Mouse (Mus musculus): ENCODE data around the gene Lrrk1. TPM values are rescaled to one million over a fixed set of nuclear protein-coding genes. Genes with fewer than 3 reads are reported as not detected.

Lrrk1 gene
- total and polyA plus RNA-seq, 3 experiments: 5.0 to 16.9 (median 13.6) TPM

- dilution Hi-C loops (cut with MboI; ENCODE audit: extremely low pct_ligation_motif_present, extremely low pct_unique_long_range_greater_than_20kb, low sequenced_read_pairs): no loop called here
- no peak overlapping the region for H3K4me2 ChIP-seq (ENCODE audit: insufficient read depth, low read depth, poor library complexity, severe bottlenecking)
- no peak overlapping the region for H3K27ac ChIP-seq (ENCODE audit: insufficient read depth, low read depth)
- peaks cover 57 to 95% of the 10 kb centered on the region in 2 experiments for H3K36me3 ChIP-seq (replicated peaks in 1 of 2; ENCODE audit: control insufficient read depth in 1 of 2, insufficient read depth in 1 of 2, low read length in 1 of 2)
- no peaks in the 10 kb centered on the region for H3K4me1 ChIP-seq (ENCODE audit: control insufficient read depth in 1 of 2, insufficient read depth in 2 of 2)
- H3K79me2 ChIP-seq (replicated peaks; ENCODE audit: control insufficient read depth, extremely low read depth, insufficient read depth, poor library complexity, severe bottlenecking): no peaks in the 10 kb centered on the region
- no peak for DNase-seq (ENCODE audit: extremely low read depth)
- H3K9ac ChIP-seq (ENCODE audit: insufficient read depth, low read depth): no peak overlapping the region
- in situ Hi-C loops (cut with MboI; ENCODE audit: low pct_ligation_motif_present, low pct_unique_long_range_greater_than_20kb, low sequenced_read_pairs): no loop called here
- H3K9me3 ChIP-seq (replicated peaks; ENCODE audit: low read length): no peaks in the 10 kb centered on the region
- TF ChIP-seq ZKSCAN1 (IDR thresholded peaks at IDR 0.05; ENCODE audit: borderline replicate concordance, low read depth, low read length) (no peak), GABPA (IDR thresholded peaks at IDR 0.05; ENCODE audit: insufficient replicate concordance, low read depth, low read length) (no peak), USF2 (conservative IDR thresholded peaks at IDR 0.05; ENCODE audit: low read depth, low read length) (no peak), CHD2 (IDR thresholded peaks at IDR 0.05; ENCODE audit: low read length) (no peak), CTCF (conservative IDR thresholded peaks at IDR 0.05 in 1 of 2, IDR thresholded peaks at IDR 0.05 in 1 of 2; ENCODE audit: low read depth in 2 of 2, low read length in 2 of 2) (no peak), UBTF (IDR thresholded peaks at IDR 0.05; ENCODE audit: low read depth, low read length) (no peak), RAD21 (IDR thresholded peaks at IDR 0.05; ENCODE audit: low read depth, low read length) (no peak), IRF4 (IDR thresholded peaks at IDR 0.05; ENCODE audit: low read depth, low read length) (no peak), NRF1 (IDR thresholded peaks at IDR 0.05; ENCODE audit: low read depth, low read length) (no peak), ZNF384 (IDR thresholded peaks at IDR 0.05; ENCODE audit: low read depth, low read length) (no peak), ZMIZ1 (IDR thresholded peaks at IDR 0.05; ENCODE audit: low read depth, low read length) (no peak), MAZ (IDR thresholded peaks at IDR 0.05; ENCODE audit: low read depth, low read length) (no peak), SMC3 (IDR thresholded peaks at IDR 0.05; ENCODE audit: low read depth, low read length) (no peak), TCF12 (IDR thresholded peaks at IDR 0.05; ENCODE audit: low read depth, low read length) (no peak), SIN3A (IDR thresholded peaks at IDR 0.05; ENCODE audit: low read length) (no peak), ZC3H11A (IDR thresholded peaks at IDR 0.05; ENCODE audit: low read depth, low read length) (no peak), JUND (conservative IDR thresholded peaks at IDR 0.05; ENCODE audit: low read depth, low read length) (no peak), CHD1 (IDR thresholded peaks at IDR 0.05; ENCODE audit: low read depth, low read length) (no peak), MEF2A (IDR thresholded peaks at IDR 0.05; ENCODE audit: borderline replicate concordance, low read depth, low read length) (no peak), PAX5 (IDR thresholded peaks at IDR 0.05; ENCODE audit: low read length) (no peak)
- no peaks in the 10 kb centered on the region for H3K27me3 ChIP-seq (replicated peaks)
- no peak overlapping the region for H3K4me3 ChIP-seq (replicated peaks in 1 of 3; ENCODE audit: low read depth in 2 of 3, low read length in 2 of 3, poor library complexity in 1 of 3)
Observed at GRCm38 (mm10) chr7:66296921-66297655, 91.1 kb downstream of the Lrrk1 start.

Data from CH12.LX (cell line).